Mouse (Mus musculus): ENCODE results near the gene 2810004N23Rik. TPM values are rescaled to one million over a fixed set of nuclear protein-coding genes. Genes with fewer than 3 reads are reported as not detected.
A peak's percentile ranks its signal among the peaks of the same experiment; 100 is the strongest.

Gene 2810004N23Rik
- polyA plus RNA-seq, 1 experiment from 2014 or later: 18.0 TPM

- TF ChIP-seq EP300 (IDR thresholded peaks at IDR 0.05) (no peak), CTCF (IDR thresholded peaks at IDR 0.05) (no peak)
- H3K4me1 ChIP-seq (ENCODE audit: insufficient read depth, low read depth, low read length): no peaks in the 10 kb centered on the region
- H3K27me3 ChIP-seq (replicated peaks; ENCODE audit: insufficient read depth, low read length): no peaks in the 10 kb centered on the region
- DNase-seq (ENCODE audit: low spot score) (no peak), ATAC-seq (no peak)
- peaks cover 6% of the 10 kb centered on the region; the same call in 1 of the 2 replicates for H3K36me3 ChIP-seq (ENCODE audit: insufficient read depth, low read length)
- H3K9ac ChIP-seq (replicated peaks; ENCODE audit: low read depth): no peak overlapping the region
- no peak overlapping the region for H3K4me3 ChIP-seq (ENCODE audit: low read depth, low read length)
- H3K4me2 ChIP-seq (replicated peaks; ENCODE audit: low read depth, low read length): no peak overlapping the region
- WGBS: 82% methylated on average over 10 of the region's 10 CpGs
- no peak overlapping the region for H3K27ac ChIP-seq (ENCODE audit: low read length)
- no peaks in the 10 kb centered on the region for H3K9me3 ChIP-seq (ENCODE audit: low read length)
Observed at GRCm38 (mm10) chr8:124839371-124839770, 23.5 kb downstream of the 2810004N23Rik start.

GRCm38 (mm10) chr8:124837956-124838355, 25.0 kb downstream of the 2810004N23Rik start:
- no peaks in the 10 kb centered on the region for H3K9me3 ChIP-seq (ENCODE audit: low read length)
- peaks cover 6% of the 10 kb centered on the region; the same call in 1 of the 2 replicates for H3K36me3 ChIP-seq (ENCODE audit: insufficient read depth, low read length)
- no peak for DNase-seq (ENCODE audit: low spot score)
- H3K4me1 ChIP-seq (ENCODE audit: insufficient read depth, low read depth, low read length): peaks cover 9% of the 10 kb centered on the region; the same call in 1 of the 2 replicates
- WGBS: 79% methylated on average over 2 of the region's 2 CpGs
- TF ChIP-seq EP300 (IDR thresholded peaks at IDR 0.05) (no peak), CTCF (IDR thresholded peaks at IDR 0.05) (no peak)
- no peak overlapping the region for H3K9ac ChIP-seq (replicated peaks; ENCODE audit: low read depth)
- ATAC-seq: no peak
- no peak overlapping the region for H3K4me3 ChIP-seq (ENCODE audit: low read depth, low read length)
- H3K27me3 ChIP-seq (replicated peaks; ENCODE audit: insufficient read depth, low read length): no peaks in the 10 kb centered on the region
- no peak overlapping the region for H3K27ac ChIP-seq (ENCODE audit: low read length)
- no peak overlapping the region for H3K4me2 ChIP-seq (replicated peaks; ENCODE audit: low read depth, low read length)

GRCm38 (mm10) chr8:124836907-124837306, 26.0 kb downstream of the 2810004N23Rik start:
- H3K4me2 ChIP-seq (replicated peaks; ENCODE audit: low read depth, low read length): no peak overlapping the region
- H3K9ac ChIP-seq (replicated peaks; ENCODE audit: low read depth): no peak overlapping the region
- no peaks in the 10 kb centered on the region for H3K9me3 ChIP-seq (ENCODE audit: low read length)
- H3K4me3 ChIP-seq (ENCODE audit: low read depth, low read length): no peak overlapping the region
- 81% methylated on average over 2 of the region's 2 CpGs for WGBS
- no peaks in the 10 kb centered on the region for H3K27me3 ChIP-seq (replicated peaks; ENCODE audit: insufficient read depth, low read length)
- TF ChIP-seq EP300 (IDR thresholded peaks at IDR 0.05) (no peak), CTCF (IDR thresholded peaks at IDR 0.05) (no peak)
- peaks cover 6% of the 10 kb centered on the region; the same call in 1 of the 2 replicates for H3K36me3 ChIP-seq (ENCODE audit: insufficient read depth, low read length)
- ATAC-seq: no peak
- H3K27ac ChIP-seq (ENCODE audit: low read length): no peak overlapping the region
- H3K4me1 ChIP-seq (ENCODE audit: insufficient read depth, low read depth, low read length): peaks cover 9% of the 10 kb centered on the region; the same call in 1 of the 2 replicates
- DNase-seq (ENCODE audit: low spot score): no peak

GRCm38 (mm10) chr8:124836273-124836672, 26.6 kb downstream of the 2810004N23Rik start:
- WGBS: 82% methylated on average over 7 of the region's 7 CpGs
- Histone ChIP-seq H3K27ac (ENCODE audit: low read length) (no peak overlapping the region), H3K27me3 (replicated peaks; ENCODE audit: insufficient read depth, low read length) (no peaks in the 10 kb centered on the region), H3K36me3 (ENCODE audit: insufficient read depth, low read length) (peaks cover 6% of the 10 kb centered on the region; the same call in 1 of the 2 replicates), H3K4me3 (ENCODE audit: low read depth, low read length) (no peak overlapping the region), H3K9me3 (ENCODE audit: low read length) (no peaks in the 10 kb centered on the region), H3K9ac (replicated peaks; ENCODE audit: low read depth) (no peak overlapping the region), H3K4me1 (ENCODE audit: insufficient read depth, low read depth, low read length) (peaks cover 9% of the 10 kb centered on the region; the same call in 1 of the 2 replicates), H3K4me2 (replicated peaks; ENCODE audit: low read depth, low read length) (no peak overlapping the region)
- ATAC-seq (no peak), DNase-seq (ENCODE audit: low spot score) (no peak)
- no peak for TF ChIP-seq EP300 (IDR thresholded peaks at IDR 0.05)
- no peak for TF ChIP-seq CTCF (IDR thresholded peaks at IDR 0.05)

GRCm38 (mm10) chr8:124835848-124836247, 27.1 kb downstream of the 2810004N23Rik start:
- ATAC-seq: no peak
- Histone ChIP-seq H3K27ac (ENCODE audit: low read length) (no peak overlapping the region), H3K9me3 (ENCODE audit: low read length) (no peaks in the 10 kb centered on the region), H3K4me3 (ENCODE audit: low read depth, low read length) (no peak overlapping the region), H3K9ac (replicated peaks; ENCODE audit: low read depth) (no peak overlapping the region), H3K4me1 (ENCODE audit: insufficient read depth, low read depth, low read length) (peaks cover 9% of the 10 kb centered on the region; the same call in 1 of the 2 replicates), H3K36me3 (ENCODE audit: insufficient read depth, low read length) (peaks cover 3% of the 10 kb centered on the region; the same call in 1 of the 2 replicates), H3K4me2 (replicated peaks; ENCODE audit: low read depth, low read length) (no peak overlapping the region), H3K27me3 (replicated peaks; ENCODE audit: insufficient read depth, low read length) (no peaks in the 10 kb centered on the region)
- TF ChIP-seq EP300 (IDR thresholded peaks at IDR 0.05) (no peak), CTCF (IDR thresholded peaks at IDR 0.05) (no peak)
- DNase-seq (ENCODE audit: low spot score): no peak

- ATAC-seq: peak; percentile 74
- peak overlapping the region; percentile 28 for H3K4me2 ChIP-seq (replicated peaks; ENCODE audit: low read depth, low read length)
- H3K4me3 ChIP-seq (ENCODE audit: low read depth, low read length): no peak overlapping the region
- H3K36me3 ChIP-seq (ENCODE audit: insufficient read depth, low read length): no peaks in the 10 kb centered on the region
- no peaks in the 10 kb centered on the region for H3K27me3 ChIP-seq (replicated peaks; ENCODE audit: insufficient read depth, low read length)
- no peak overlapping the region for H3K9ac ChIP-seq (replicated peaks; ENCODE audit: low read depth)
- DNase-seq (ENCODE audit: low spot score): peak; percentile 49
- TF ChIP-seq EP300 (IDR thresholded peaks at IDR 0.05) (peak; percentile 52; the same call in 1 of the 2 replicates), CTCF (IDR thresholded peaks at IDR 0.05) (no peak)
- peaks cover 9% of the 10 kb centered on the region; the same call in 1 of the 2 replicates for H3K4me1 ChIP-seq (ENCODE audit: insufficient read depth, low read depth, low read length)
- no peaks in the 10 kb centered on the region for H3K9me3 ChIP-seq (ENCODE audit: low read length)
- H3K27ac ChIP-seq (ENCODE audit: low read length): no peak overlapping the region
- WGBS: 20% methylated on average over 15 of the region's 15 CpGs
Observed at GRCm38 (mm10) chr8:124833430-124834205, 29.3 kb downstream of the 2810004N23Rik start.

All from lung, postnatal 0 days (tissue).